Mouse (Mus musculus) ES-Bruce4 (cell line): ENCODE data around the gene Igtp.

ENCODE experiments used
- CTCF ChIP-seq: IDR thresholded peaks from one replicate; pipeline ENCODE4 v1.8.1; 2011; ENCODE audit warnings: low read depth, low read length
- EP300 ChIP-seq: IDR thresholded peaks from 2 replicates; pipeline ENCODE4 v1.6.1; 2011; ENCODE audit warnings: low read depth, low read length; ENCODE audit not compliant: insufficient read depth
- POLR2A ChIP-seq: IDR thresholded peaks from one replicate; pipeline ENCODE4 v1.8.1; 2011; ENCODE audit warnings: low read length; ENCODE audit not compliant: insufficient read depth

DNA sequence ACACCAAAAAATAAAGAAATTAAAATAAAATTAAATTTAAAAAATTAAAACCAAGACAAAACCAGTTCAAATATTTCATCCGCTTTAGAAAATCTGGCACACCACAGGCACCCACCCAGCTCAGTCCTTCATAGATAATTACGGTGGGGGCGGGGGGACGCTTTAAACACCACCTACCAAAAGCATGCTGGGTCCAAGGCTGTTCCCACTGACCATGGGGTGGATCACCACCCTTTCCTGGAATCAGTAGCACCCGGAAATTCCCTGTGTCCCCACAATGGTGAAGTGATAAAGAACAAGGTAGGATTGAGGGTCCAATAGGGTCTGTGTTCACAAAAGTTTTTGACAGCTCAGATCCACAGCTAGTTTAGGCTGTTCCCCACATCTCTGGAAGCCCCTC is 16.5 kb downstream of the Igtp start:
- TF ChIP-seq CTCF (no peak), POLR2A (no peak), EP300 (no peak)
